20 mouse cellular contexts compared by ENCODE assay signal in the genomic region with DNA sequence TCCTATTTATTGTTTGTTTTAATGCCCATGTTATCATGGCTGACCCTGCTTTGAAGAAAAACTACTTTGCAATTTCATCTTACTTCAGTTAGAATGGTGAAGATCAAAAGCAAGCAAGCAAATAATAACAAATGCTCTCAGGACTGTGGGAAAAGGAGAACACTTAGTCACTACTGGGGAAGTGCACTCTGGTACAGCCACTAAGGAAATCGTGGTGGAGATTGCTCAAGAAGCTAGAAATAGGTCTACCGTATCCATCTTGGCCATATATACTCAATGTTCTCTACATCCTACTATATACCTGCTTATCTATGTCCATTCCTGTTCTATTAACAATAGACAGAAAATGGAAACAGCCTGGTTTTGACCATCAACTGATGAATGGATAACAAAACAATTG.
DNase-seq lines count a peak whose midpoint lies in the region; ATAC-seq lines count a peak whose summit lies in the region.
"Had no signal": no experiment of that assay in that cellular context is flagged by ENCODE, and none has a peak within 500 bp of the region (broad histone marks: within the 10 kb centered on the region; RNA-seq: fewer than 3 reads in every experiment).

No protein-coding gene starts in this region.

- no peak overlapping the region for H3K9ac ChIP-seq in midbrain, embryonic 11.5 days (ENCODE audit: low read length)
- H3K9ac ChIP-seq in midbrain, embryonic 16.5 days (ENCODE audit: low read depth, low read length), result no peak overlapping the region
- H3K9ac ChIP-seq: embryonic facial prominence, embryonic 12.5 days; forebrain, embryonic 13.5 days; forebrain, embryonic 15.5 days; forebrain, postnatal 0 days had no signal

- ATAC-seq in midbrain, embryonic 11.5 days (ENCODE audit: low FRiP score), result no peak
- ATAC-seq in midbrain, embryonic 16.5 days, result no peak
- ATAC-seq in granulocyte monocyte progenitor cell, adult 5-6 weeks (replicated peaks; ENCODE audit: poor library complexity, severe bottlenecking), result peak; percentile 84
- peak; percentile 83 for ATAC-seq in megakaryocyte progenitor cell, adult 5-6 weeks (replicated peaks; ENCODE audit: poor library complexity)
- ATAC-seq: forebrain, embryonic 13.5 days; forebrain, embryonic 15.5 days; forebrain, postnatal 0 days had no signal

- H3K36me3 ChIP-seq in midbrain, embryonic 11.5 days (ENCODE audit: control insufficient read depth, insufficient read depth, low read length), result no peaks in the 10 kb centered on the region
- no peaks in the 10 kb centered on the region for H3K36me3 ChIP-seq in midbrain, embryonic 16.5 days (ENCODE audit: control insufficient read depth, insufficient read depth, low read length)
- H3K36me3 ChIP-seq: embryonic facial prominence, embryonic 10.5 days; embryonic facial prominence, embryonic 12.5 days; forebrain, embryonic 15.5 days had no signal

- H3K4me1 ChIP-seq in midbrain, embryonic 11.5 days (ENCODE audit: control insufficient read depth, insufficient read depth, low read length), result no peaks in the 10 kb centered on the region
- no peaks in the 10 kb centered on the region for H3K4me1 ChIP-seq in midbrain, embryonic 16.5 days (ENCODE audit: control insufficient read depth, insufficient read depth, low read length)
- H3K4me1 ChIP-seq: forebrain, embryonic 13.5 days; forebrain, embryonic 15.5 days had no signal

- H3K27ac ChIP-seq in midbrain, embryonic 11.5 days (ENCODE audit: low read depth, low read length), result no peak overlapping the region
- H3K27ac ChIP-seq in midbrain, embryonic 16.5 days (ENCODE audit: low read length), result no peak overlapping the region
- H3K27ac ChIP-seq: embryonic facial prominence, embryonic 10.5 days; embryonic facial prominence, embryonic 12.5 days; forebrain, embryonic 13.5 days; forebrain, embryonic 15.5 days had no signal

- no peak overlapping the region for H3K4me3 ChIP-seq in midbrain, embryonic 11.5 days (ENCODE audit: low read depth, low read length)
- no peak overlapping the region for H3K4me3 ChIP-seq in midbrain, embryonic 16.5 days (ENCODE audit: low read depth, low read length)
- H3K4me3 ChIP-seq: embryonic facial prominence, embryonic 10.5 days; embryonic facial prominence, embryonic 12.5 days; forebrain, embryonic 13.5 days; forebrain, embryonic 15.5 days had no signal

- peak; percentile 39 for DNase-seq in midbrain, embryonic 11.5 days (ENCODE audit: low spot score, missing footprints)
- DNase-seq in right cerebral cortex, postnatal 25 days, result no peak
- DNase-seq in frontal cortex, postnatal 10 days (ENCODE audit: low spot score in 2 of 2), result no peak
- DNase-seq: adrenal gland, adult 2 months; adrenal gland, postnatal 10 days; adrenal gland, postnatal 25 days; cerebellum, adult 11 months; cerebellum, adult 18-20 months; cerebellum, adult 8-10 months; cerebellum, adult 9-11 months; cerebellum, postnatal 14 days; cerebellum, postnatal 36 days; forebrain, postnatal 0 days had no signal

- no peak overlapping the region for H3K4me2 ChIP-seq in midbrain, embryonic 11.5 days
- no peak overlapping the region for H3K4me2 ChIP-seq in midbrain, embryonic 16.5 days (ENCODE audit: low read length)
- H3K4me2 ChIP-seq: embryonic facial prominence, embryonic 12.5 days; forebrain, embryonic 13.5 days; forebrain, embryonic 15.5 days had no signal

- 82% methylated on average over 2 of the region's 2 CpGs for WGBS in midbrain, embryonic 11.5 days
- 79% methylated on average over 2 of the region's 2 CpGs for WGBS in midbrain, embryonic 16.5 days

- no peaks in the 10 kb centered on the region for H3K9me3 ChIP-seq in midbrain, embryonic 11.5 days (ENCODE audit: control insufficient read depth, low read length)
- no peaks in the 10 kb centered on the region for H3K9me3 ChIP-seq in midbrain, embryonic 16.5 days (replicated peaks; ENCODE audit: control insufficient read depth, low read length, poor library complexity, severe bottlenecking)
- H3K9me3 ChIP-seq: embryonic facial prominence, embryonic 10.5 days; embryonic facial prominence, embryonic 12.5 days; forebrain, embryonic 13.5 days; forebrain, embryonic 15.5 days had no signal

- H3K27me3 ChIP-seq in midbrain, embryonic 11.5 days (ENCODE audit: control insufficient read depth, insufficient read depth, low read length), result no peaks in the 10 kb centered on the region
- no peaks in the 10 kb centered on the region for H3K27me3 ChIP-seq in midbrain, embryonic 16.5 days (ENCODE audit: control insufficient read depth, insufficient read depth, low read depth, low read length)
- H3K27me3 ChIP-seq: embryonic facial prominence, embryonic 12.5 days; forebrain, embryonic 13.5 days; forebrain, embryonic 15.5 days had no signal

Comparison
In these comparisons a context has a peak if more than half of its experiments do, and no peak if none do; other contexts are left out.
1. ATAC-seq: peak in granulocyte monocyte progenitor cell, adult 5-6 weeks (single experiment) and megakaryocyte progenitor cell, adult 5-6 weeks (single experiment); none in midbrain, embryonic 11.5 days (single experiment) and midbrain, embryonic 16.5 days (single experiment).